Mouse (Mus musculus): ENCODE measurements around the gene Slc7a5. TPM values are rescaled to one million over a fixed set of nuclear protein-coding genes. Genes with fewer than 3 reads are reported as not detected.
A peak's percentile ranks its signal among the peaks of the same experiment; 100 is the strongest.

Gene Slc7a5
- polyA plus RNA-seq, 1 experiment = 4.3 TPM

GRCm38 (mm10) chr8:121947047-121947752 is 39.7 kb upstream of the Slc7a5 start:
- no peak for DNase-seq
- no peak overlapping the region for H3K27ac ChIP-seq (ENCODE audit: insufficient read depth, low read depth, low read length)
- H3K4me1 ChIP-seq (ENCODE audit: control insufficient read depth, insufficient read depth, low read length) = peaks cover 10% of the 10 kb centered on the region; the same call in 1 of the 2 replicates
- 49% methylated on average over 19 of the region's 19 CpGs for WGBS
- H3K4me3 ChIP-seq (ENCODE audit: insufficient read depth, low read depth, low read length) = 0 out of 2 replicates have a peak overlapping the region, but pooled peaks have one; percentile 1
- TF ChIP-seq CTCF (conservative IDR thresholded peaks at IDR 0.05; ENCODE audit: insufficient read depth, insufficient read length, low read depth, low read length) = no peak
- TF ChIP-seq POLR2A (IDR thresholded peaks at IDR 0.05; ENCODE audit: low read depth, low read length) = no peak
- H3K36me3 ChIP-seq (ENCODE audit: control insufficient read depth, insufficient read depth, low read length) = no peaks in the 10 kb centered on the region
- H3K27me3 ChIP-seq (replicated peaks; ENCODE audit: control insufficient read depth, insufficient read depth, low read length) = no peaks in the 10 kb centered on the region

GRCm38 (mm10) chr8:121946351-121946750 is 38.9 kb upstream of the Slc7a5 start:
- TF ChIP-seq CTCF (conservative IDR thresholded peaks at IDR 0.05; ENCODE audit: insufficient read depth, insufficient read length, low read depth, low read length) = no peak
- TF ChIP-seq POLR2A (IDR thresholded peaks at IDR 0.05; ENCODE audit: low read depth, low read length) = no peak
- 86% methylated on average over 7 of the region's 7 CpGs for WGBS
- no peaks in the 10 kb centered on the region for H3K36me3 ChIP-seq (ENCODE audit: control insufficient read depth, insufficient read depth, low read length)
- no peaks in the 10 kb centered on the region for H3K27me3 ChIP-seq (replicated peaks; ENCODE audit: control insufficient read depth, insufficient read depth, low read length)
- H3K27ac ChIP-seq (ENCODE audit: insufficient read depth, low read depth, low read length) = no peak overlapping the region
- DNase-seq = no peak
- peaks cover 6% of the 10 kb centered on the region; the same call in 1 of the 2 replicates for H3K4me1 ChIP-seq (ENCODE audit: control insufficient read depth, insufficient read depth, low read length)
- no peak overlapping the region for H3K4me3 ChIP-seq (ENCODE audit: insufficient read depth, low read depth, low read length)

GRCm38 (mm10) chr8:121944831-121945230 is 37.3 kb upstream of the Slc7a5 start, which contains the start of gene Car5a:
TSS of gene Car5a (minus strand) at chr8:121944904.
- peak; percentile 60 for DNase-seq
- H3K36me3 ChIP-seq (ENCODE audit: control insufficient read depth, insufficient read depth, low read length) = no peaks in the 10 kb centered on the region
- TF ChIP-seq POLR2A (IDR thresholded peaks at IDR 0.05; ENCODE audit: low read depth, low read length) = no peak
- TF ChIP-seq CTCF (conservative IDR thresholded peaks at IDR 0.05; ENCODE audit: insufficient read depth, insufficient read length, low read depth, low read length) = no peak
- H3K4me1 ChIP-seq (ENCODE audit: control insufficient read depth, insufficient read depth, low read length) = peaks cover 6% of the 10 kb centered on the region; the same call in 1 of the 2 replicates
- no peaks in the 10 kb centered on the region for H3K27me3 ChIP-seq (replicated peaks; ENCODE audit: control insufficient read depth, insufficient read depth, low read length)
- no peak within 1 kb of the TSS for H3K27ac ChIP-seq (ENCODE audit: insufficient read depth, low read depth, low read length)
- H3K4me3 ChIP-seq (ENCODE audit: insufficient read depth, low read depth, low read length) = no peak within 1 kb of the TSS

- no peak overlapping the region for H3K4me3 ChIP-seq (ENCODE audit: insufficient read depth, low read depth, low read length)
- 61% methylated on average over 8 of the region's 8 CpGs for WGBS
- H3K4me1 ChIP-seq (ENCODE audit: control insufficient read depth, insufficient read depth, low read length) = 0 out of 2 replicates have a peak, but pooled peaks cover 6% of the 10 kb centered on the region
- DNase-seq = peak; percentile 72
- H3K36me3 ChIP-seq (ENCODE audit: control insufficient read depth, insufficient read depth, low read length) = no peaks in the 10 kb centered on the region
- no peak overlapping the region for H3K27ac ChIP-seq (ENCODE audit: insufficient read depth, low read depth, low read length)
- no peaks in the 10 kb centered on the region for H3K27me3 ChIP-seq (replicated peaks; ENCODE audit: control insufficient read depth, insufficient read depth, low read length)
- TF ChIP-seq CTCF (conservative IDR thresholded peaks at IDR 0.05; ENCODE audit: insufficient read depth, insufficient read length, low read depth, low read length) = no peak
- no peak for TF ChIP-seq POLR2A (IDR thresholded peaks at IDR 0.05; ENCODE audit: low read depth, low read length)
These were observed 36.2 kb upstream of the Slc7a5 start for GRCm38 (mm10) chr8:121943716-121944115.

- H3K27me3 ChIP-seq (replicated peaks; ENCODE audit: control insufficient read depth, insufficient read depth, low read length) = no peaks in the 10 kb centered on the region
These were observed 35.6 kb upstream of the Slc7a5 start for GRCm38 (mm10) chr8:121943057-121943540.

GRCm38 (mm10) chr8:121938732-121939131 is 31.2 kb upstream of the Slc7a5 start:
- Histone ChIP-seq H3K27me3 (replicated peaks; ENCODE audit: control insufficient read depth, insufficient read depth, low read length) (no peaks in the 10 kb centered on the region), H3K36me3 (ENCODE audit: control insufficient read depth, insufficient read depth, low read length) (no peaks in the 10 kb centered on the region), H3K4me1 (ENCODE audit: control insufficient read depth, insufficient read depth, low read length) (no peaks in the 10 kb centered on the region), H3K27ac (ENCODE audit: insufficient read depth, low read depth, low read length) (no peak overlapping the region), H3K4me3 (ENCODE audit: insufficient read depth, low read depth, low read length) (no peak overlapping the region)
- no peak for TF ChIP-seq CTCF (conservative IDR thresholded peaks at IDR 0.05; ENCODE audit: insufficient read depth, insufficient read length, low read depth, low read length)
- no peak for TF ChIP-seq POLR2A (IDR thresholded peaks at IDR 0.05; ENCODE audit: low read depth, low read length)
- 82% methylated on average over 7 of the region's 7 CpGs for WGBS
- no peak for DNase-seq

More at GRCm38 (mm10) chr8:121943057-121943540, 35.6 kb upstream of the Slc7a5 start:
- Histone ChIP-seq H3K4me1 (ENCODE audit: control insufficient read depth, insufficient read depth, low read length) (0 out of 2 replicates have a peak, but pooled peaks cover 1% of the 10 kb centered on the region), H3K4me3 (ENCODE audit: insufficient read depth, low read depth, low read length) (no peak overlapping the region), H3K27ac (ENCODE audit: insufficient read depth, low read depth, low read length) (no peak overlapping the region), H3K36me3 (ENCODE audit: control insufficient read depth, insufficient read depth, low read length) (no peaks in the 10 kb centered on the region)
- TF ChIP-seq POLR2A (IDR thresholded peaks at IDR 0.05; ENCODE audit: low read depth, low read length) = no peak
- no peak for TF ChIP-seq CTCF (conservative IDR thresholded peaks at IDR 0.05; ENCODE audit: insufficient read depth, insufficient read length, low read depth, low read length)
- no peak for DNase-seq
- 14% methylated on average over 2 of the region's 2 CpGs for WGBS

- no peaks in the 10 kb centered on the region for H3K36me3 ChIP-seq (ENCODE audit: control insufficient read depth, insufficient read depth, low read length)
- H3K4me1 ChIP-seq (ENCODE audit: control insufficient read depth, insufficient read depth, low read length) = no peaks in the 10 kb centered on the region
- no peaks in the 10 kb centered on the region for H3K27me3 ChIP-seq (replicated peaks; ENCODE audit: control insufficient read depth, insufficient read depth, low read length)
- no peak overlapping the region for H3K27ac ChIP-seq (ENCODE audit: insufficient read depth, low read depth, low read length)
- H3K4me3 ChIP-seq (ENCODE audit: insufficient read depth, low read depth, low read length) = no peak overlapping the region
- TF ChIP-seq POLR2A (IDR thresholded peaks at IDR 0.05; ENCODE audit: low read depth, low read length) (no peak), CTCF (conservative IDR thresholded peaks at IDR 0.05; ENCODE audit: insufficient read depth, insufficient read length, low read depth, low read length) (no peak)
- no peak for DNase-seq
- whole genome bisulfite sequencing = 64% methylated on average over 14 of the region's 14 CpGs
These were observed 28.9 kb upstream of the Slc7a5 start for GRCm38 (mm10) chr8:121936391-121936790.
